Mouse (Mus musculus): ENCODE measurements at regions not wholly inside any gene's neighbourhood (a gene's known extent, or its start where the extent isn't known, plus 50 kb on each side); places are given as distances from the start of the nearest gene placed in this dataset.
"Not testable (repeated sequence)": the region's sequence is repeated elsewhere in the genome, so short reads cannot be mapped to it uniquely, and the experiment has no call there.

DNA sequence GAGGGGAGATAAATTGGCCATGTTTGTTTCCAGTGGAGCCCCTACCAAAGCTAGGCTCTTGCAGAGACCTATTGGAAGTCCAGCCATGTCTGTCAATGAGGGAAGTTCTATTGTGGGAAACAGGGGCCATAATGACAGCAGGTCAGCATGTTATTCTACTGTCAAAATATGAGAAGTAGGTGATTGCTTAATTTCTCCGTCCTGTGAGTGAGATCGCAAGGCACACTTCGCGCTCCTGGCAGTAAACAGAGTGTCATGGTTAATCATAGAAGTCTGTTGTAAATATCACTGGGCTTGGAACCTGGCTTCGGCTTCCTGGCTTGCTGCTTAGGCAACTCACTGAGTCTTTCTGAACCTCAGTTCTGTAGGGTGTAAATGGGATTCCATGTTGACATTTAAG, 72.5 kb upstream of the Ccdc122 start:
- in situ Hi-C loops (cut with MboI, MseI), result no loop called here

- in situ Hi-C loops (cut with MboI, MseI), result no loop called here
Measured at GRCm38 (mm10) chr14:76958875-76959274, 77.7 kb upstream of the Ccdc122 start.

- in situ Hi-C loops (cut with MboI, MseI), result no loop called here
Measured at GRCm38 (mm10) chr14:76957136-76957535, 79.4 kb upstream of the Ccdc122 start.

GRCm38 (mm10) chr14:76953171-76953570, 83.4 kb upstream of the Ccdc122 start:
- in situ Hi-C loops (cut with MboI, MseI), result no loop called here

GRCm38 (mm10) chr14:76951450-76951849, 85.1 kb upstream of the Ccdc122 start:
- in situ Hi-C loops (cut with MboI, MseI), result no loop called here

- in situ Hi-C loops (cut with MboI, MseI), result no loop called here
Measured at GRCm38 (mm10) chr14:76949388-76949787, 87.2 kb upstream of the Ccdc122 start.

- in situ Hi-C loops (cut with MboI, MseI), result no loop called here
Measured at GRCm38 (mm10) chr14:76948948-76949347, 87.6 kb upstream of the Ccdc122 start.

GRCm38 (mm10) chr14:76948481-76948880, 88.1 kb upstream of the Ccdc122 start:
- in situ Hi-C loops (cut with MboI, MseI), result no loop called here

- in situ Hi-C loops (cut with MboI, MseI), result no loop called here
Measured at GRCm38 (mm10) chr14:76947148-76947547, 89.4 kb upstream of the Ccdc122 start.

- in situ Hi-C loops (cut with MboI, MseI), result no loop called here
Measured at GRCm38 (mm10) chr14:76945626-76946025, 90.9 kb upstream of the Ccdc122 start.

DNA sequence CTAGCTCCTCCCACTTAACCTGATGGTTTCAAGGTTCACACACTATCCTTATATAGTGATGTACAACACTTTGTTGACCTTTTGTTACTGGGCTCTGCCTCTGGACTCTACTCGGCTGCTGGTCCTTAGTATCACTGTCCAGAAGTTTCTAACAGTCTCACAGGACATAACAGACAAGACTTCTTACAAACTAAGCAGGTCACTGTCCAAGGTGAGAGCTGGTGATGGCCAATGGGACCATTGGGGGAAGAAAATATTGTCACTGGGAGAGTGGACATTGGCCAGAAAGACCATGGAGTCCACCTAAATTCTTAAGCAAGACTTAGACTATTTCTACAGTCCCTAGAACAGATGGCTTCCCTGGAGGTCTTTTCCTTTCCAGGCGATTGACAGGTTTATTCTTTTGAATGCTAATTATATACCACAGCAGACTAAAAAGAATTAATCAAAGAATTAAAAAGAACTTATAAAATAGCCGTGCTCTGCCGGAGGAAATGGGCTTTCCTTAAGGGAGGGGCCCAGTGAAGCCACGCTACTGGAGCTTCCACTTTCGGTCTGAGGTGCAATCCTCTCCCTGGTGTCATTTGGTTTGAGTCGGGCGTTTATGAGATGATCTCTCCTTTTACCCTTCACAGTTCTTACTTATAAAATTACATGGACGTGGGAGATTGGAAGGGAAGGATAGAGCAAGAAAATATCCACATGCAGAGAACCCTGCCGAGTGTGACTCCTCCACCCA, 94.9 kb upstream of the Ccdc122 start:
- in situ Hi-C loops (cut with MboI, MseI), result no loop called here

DNA sequence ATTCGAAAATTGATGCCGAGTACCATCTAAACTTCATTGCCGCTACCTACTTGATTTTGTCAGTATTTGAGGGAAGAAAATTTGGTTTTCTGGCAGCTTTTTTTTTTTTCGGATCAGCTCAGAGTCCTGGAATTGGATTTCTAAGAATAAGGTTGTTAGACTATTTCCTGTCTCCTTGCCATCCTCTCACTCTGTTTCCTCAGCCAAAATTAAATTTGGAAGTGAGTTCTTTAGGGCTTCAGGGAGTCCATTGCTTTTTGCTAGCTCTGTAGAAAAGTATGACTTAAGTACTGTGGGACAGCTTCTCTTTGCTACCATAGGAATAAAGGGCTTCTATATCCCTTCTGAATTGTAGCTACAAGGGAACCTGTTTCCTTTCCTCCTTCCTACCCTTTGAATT, 96.1 kb upstream of the Ccdc122 start:
- in situ Hi-C loops (cut with MboI, MseI), result no loop called here

GRCm38 (mm10) chr14:76936671-76937070, 99.9 kb upstream of the Ccdc122 start:
- in situ Hi-C loops (cut with MboI, MseI), result no loop called here

- in situ Hi-C loops (cut with MboI, MseI), result not testable (repeated sequence)
Measured at GRCm38 (mm10) chr14:76936051-76936450, 100.5 kb upstream of the Ccdc122 start.

GRCm38 (mm10) chr14:76935453-76935852, 101.1 kb upstream of the Ccdc122 start:
- in situ Hi-C loops (cut with MboI, MseI), result no loop called here

- in situ Hi-C loops (cut with MboI, MseI), result no loop called here
Measured at GRCm38 (mm10) chr14:76932890-76933289, 103.7 kb upstream of the Ccdc122 start.

DNA sequence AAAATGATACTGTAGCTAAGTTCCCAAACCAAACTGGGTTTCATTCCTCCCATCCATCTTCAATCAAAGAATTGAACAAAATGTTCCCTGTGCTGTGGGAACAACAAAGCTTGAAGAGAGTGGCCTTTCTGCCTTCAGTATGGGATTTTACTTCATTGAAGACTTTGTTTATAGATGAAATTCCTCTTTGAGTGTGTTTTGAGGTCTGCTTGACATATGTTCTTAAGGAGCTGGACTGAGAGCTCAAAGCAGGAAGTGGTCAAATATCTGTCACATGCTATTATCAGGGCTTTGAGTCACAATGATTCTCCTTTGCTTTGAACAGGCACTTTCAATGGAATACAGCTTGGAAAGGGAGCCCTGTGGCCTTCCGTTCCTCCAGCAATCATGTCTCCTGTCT, 105.2 kb upstream of the Ccdc122 start:
- in situ Hi-C loops (cut with MboI, MseI), result no loop called here

DNA sequence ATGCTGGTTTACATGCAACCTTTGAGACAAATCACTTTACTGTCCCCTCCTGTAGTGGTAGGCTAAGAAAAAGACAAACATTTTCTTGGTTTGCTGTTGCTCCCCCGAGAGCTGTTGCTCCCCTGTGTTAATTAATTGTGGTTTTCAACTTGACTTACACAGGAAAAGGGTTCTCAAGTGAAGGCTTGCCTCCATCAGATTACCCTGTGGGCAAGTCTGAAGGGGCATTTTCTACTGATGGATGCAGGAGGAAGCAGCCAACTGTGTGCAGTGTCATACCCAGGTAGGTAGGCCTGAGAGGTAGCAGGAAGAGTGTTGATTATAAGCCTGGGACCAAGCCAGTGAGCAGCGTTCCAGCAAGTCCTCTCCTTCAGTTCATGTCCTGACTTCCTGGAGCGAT, 107.0 kb upstream of the Ccdc122 start:
- in situ Hi-C loops (cut with MboI, MseI), result no loop called here

DNA sequence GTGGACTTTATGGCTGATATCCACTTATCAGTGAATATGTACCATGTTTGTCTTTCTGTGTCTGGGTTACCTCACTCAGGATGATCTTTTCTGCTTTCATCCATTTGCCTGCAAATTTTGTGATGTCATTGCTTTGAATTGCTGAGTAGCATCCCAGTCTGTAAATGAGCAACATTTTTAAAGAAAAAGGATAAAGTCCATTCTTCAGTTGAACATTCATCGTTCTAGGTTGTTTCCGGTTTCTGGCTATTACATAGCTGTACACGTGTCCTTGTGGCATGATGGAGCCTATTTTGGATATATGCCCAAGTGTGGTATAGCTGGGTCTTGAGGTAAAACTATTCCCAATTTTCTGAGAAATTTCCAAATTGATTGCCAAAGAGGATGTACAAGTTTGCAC, 107.9 kb upstream of the Ccdc122 start:
- in situ Hi-C loops (cut with MboI, MseI), result no loop called here

DNA sequence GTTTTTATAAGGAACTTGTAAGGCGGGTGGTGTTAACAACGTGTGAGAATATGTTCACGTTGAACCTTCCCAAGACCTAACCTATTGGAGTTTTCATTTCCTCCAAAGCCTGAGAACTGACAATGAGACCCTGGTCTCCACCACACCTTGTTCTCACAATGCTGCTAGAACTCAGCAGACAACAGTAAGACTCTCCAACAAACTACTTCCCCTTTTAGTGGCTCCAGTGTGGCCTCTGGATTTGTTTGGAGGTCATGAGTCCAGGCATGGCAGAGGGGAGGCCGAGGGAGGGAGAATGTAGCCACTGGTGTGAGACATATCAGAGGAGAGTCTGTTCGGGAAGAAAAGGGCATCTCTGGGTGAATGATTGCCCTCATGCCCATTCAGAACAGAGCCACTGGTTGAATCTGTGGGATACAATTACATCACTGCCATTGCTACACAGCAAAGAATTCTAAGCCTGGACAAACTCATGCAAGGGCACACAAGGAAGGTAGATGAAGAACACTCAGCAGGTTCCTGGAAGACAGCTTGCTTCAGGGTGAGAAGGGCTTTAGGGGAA, 109.2 kb upstream of the Ccdc122 start:
- in situ Hi-C loops (cut with MboI, MseI), result no loop called here

- in situ Hi-C loops (cut with MboI, MseI), result no loop called here
Measured at GRCm38 (mm10) chr14:76926416-76926815, 110.2 kb upstream of the Ccdc122 start.

GRCm38 (mm10) chr14:76922399-76922939, 114.1 kb upstream of the Ccdc122 start:
- in situ Hi-C loops (cut with MboI, MseI), result no loop called here

DNA sequence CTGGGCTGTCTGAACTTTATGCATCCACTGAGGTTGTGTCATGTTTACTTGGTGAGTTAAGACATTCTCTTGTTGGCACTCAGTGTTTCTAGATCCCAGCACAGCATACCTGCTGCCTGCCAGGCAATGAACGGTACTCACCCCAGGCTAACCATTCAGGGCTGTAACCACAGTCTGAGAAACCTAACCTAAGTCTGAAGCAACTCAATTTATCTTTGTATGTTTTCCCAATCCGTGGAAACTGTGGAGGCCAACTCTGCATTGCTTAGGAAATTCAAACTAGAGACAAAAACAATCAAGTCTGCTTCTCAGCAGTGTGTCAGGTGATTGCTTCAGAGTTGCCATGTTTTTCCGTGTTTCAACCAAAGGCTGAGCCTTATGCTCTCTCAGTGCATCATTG, 118.5 kb upstream of the Ccdc122 start:
- in situ Hi-C loops (cut with MboI, MseI), result no loop called here

Measured in regulatory T cell (primary cell).